Mouse (Mus musculus) heart, postnatal 0 days (tissue): ENCODE data around the gene Oxnad1.

Experiments used
- CTCF ChIP-seq: IDR thresholded peaks from 2 replicates; pipeline ENCODE4 v1.5.1; 2016; ENCODE audit warnings: antibody characterized with exemption, control low read depth, low read depth
- EP300 ChIP-seq: IDR thresholded peaks from 2 replicates; pipeline ENCODE4 v1.6.1; 2016; ENCODE audit warnings: antibody characterized with exemption, low read depth

DNA sequence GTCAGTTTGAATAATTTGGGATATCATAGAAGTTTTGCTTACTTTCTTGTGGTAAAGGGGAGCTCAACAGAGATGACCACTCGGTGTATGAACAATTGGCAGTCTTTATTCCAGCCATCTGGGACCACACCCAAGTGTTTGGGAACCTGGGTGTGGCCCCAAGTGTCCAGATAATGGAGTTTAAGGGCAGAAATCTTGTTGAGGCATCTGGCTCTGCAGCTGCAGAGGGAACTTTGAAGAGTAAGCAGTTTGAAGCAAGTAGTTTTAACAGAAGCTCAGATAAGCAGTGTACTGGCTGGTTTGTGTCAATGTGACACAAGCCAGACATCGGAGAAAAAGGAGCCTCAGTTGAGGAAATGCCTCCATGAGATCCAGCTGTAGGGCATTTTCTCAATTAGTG is 49.1 kb downstream of the Oxnad1 start:
- TF ChIP-seq CTCF: no peak
- no peak for TF ChIP-seq EP300
